Mouse (Mus musculus) forebrain, embryonic 11.5 days (tissue): ENCODE data around the gene Gm20605. TPM values are rescaled to one million over a fixed set of nuclear protein-coding genes. Genes with fewer than 3 reads are reported as not detected.

Experiments used
- ATAC-seq: fragments of 200-750 bp; cut with Nextera tagmentation; replicated peaks from 2 replicates; pipeline ENCODE4 v1.8.0; 2017; ENCODE audit warnings: moderate TSS enrichment; ENCODE audit not compliant: low FRiP score
- DNase-seq: peaks from one replicate; pipeline ENCODE4 v3.0.0-alpha.2; 2017; ENCODE audit warnings: low spot score
- H3K27ac ChIP-seq: fragments of 300-500 bp; sonication (generic); 2 replicates; pipeline ENCODE4 v1.5.1; 2014; ENCODE audit warnings: low read depth, low read length
- H3K27me3 ChIP-seq: fragments of 300-500 bp; sonication (generic); 2 replicates; pipeline ENCODE4 v1.6.1; 2014; ENCODE audit warnings: mild to moderate bottlenecking, low read length, mixed read lengths; ENCODE audit not compliant: control insufficient read depth, insufficient read depth
- H3K36me3 ChIP-seq: fragments of 300-500 bp; sonication (generic); 2 replicates; pipeline ENCODE4 v1.6.1; 2014; ENCODE audit warnings: mild to moderate bottlenecking, low read length, moderate library complexity, mixed read lengths; ENCODE audit not compliant: control insufficient read depth, insufficient read depth
- H3K4me1 ChIP-seq: fragments of 300-500 bp; sonication (generic); replicated peaks from 2 replicates; pipeline ENCODE4 v1.6.1; 2014; ENCODE audit warnings: low read length, mixed read lengths; ENCODE audit not compliant: control insufficient read depth, insufficient read depth
- H3K4me2 ChIP-seq: fragments of 300-500 bp; sonication (generic); 2 replicates; pipeline ENCODE4 v1.6.1; 2014; ENCODE audit warnings: low read depth, mild to moderate bottlenecking, low read length, moderate library complexity, mixed read lengths; ENCODE audit not compliant: severe bottlenecking
- H3K4me3 ChIP-seq: fragments of 300-500 bp; sonication (generic); 2 replicates; pipeline ENCODE4 v1.5.1; 2014; ENCODE audit warnings: low read depth, low read length
- H3K9ac ChIP-seq: fragments of 300-500 bp; sonication (generic); 2 replicates; pipeline ENCODE4 v1.6.1; 2014; ENCODE audit warnings: low read length
- H3K9me3 ChIP-seq: fragments of 300-500 bp; sonication (generic); 2 replicates; pipeline ENCODE4 v1.6.1; 2016; ENCODE audit warnings: low read length, mixed read lengths; ENCODE audit not compliant: control insufficient read depth
- WGBS: fragments of 180-500 bp; shearing (Covaris S2); extraction: QIAGEN DNeasy Blood & Tissue Kit; methylation state at CpG from one replicate; pipeline ENCODE4 v1.1.7; 2014; 5-methylcytosine and 5-hydroxymethylcytosine counted together
- polyA plus RNA-seq: library from polyadenylated mRNA; unstranded; fragments of >200 nt; fragmentation: Nextera tagmentation; extraction: Ambion mirVana; gene quantifications from 2 replicates; pipeline ENCODE4 v1.2.1, GENCODE M21; 2014

Gm20605 gene
- 9.9 and 15.3 TPM in 2 replicates for polyA plus RNA-seq

- DNase-seq (peak; percentile 99), ATAC-seq (peak; percentile 98)
- peak within 1 kb of the TSS; percentile 86 for H3K4me2 ChIP-seq
- H3K4me1 ChIP-seq = peaks cover 14% of the 10 kb centered on the region
- no peaks in the 10 kb centered on the region for H3K27me3 ChIP-seq
- peak within 1 kb of the TSS; percentile 87 for H3K27ac ChIP-seq
- H3K4me3 ChIP-seq = peak within 1 kb of the TSS; percentile 82
- H3K36me3 ChIP-seq = no peaks in the 10 kb centered on the region
- H3K9ac ChIP-seq = peak within 1 kb of the TSS; percentile 84
- H3K9me3 ChIP-seq = no peaks in the 10 kb centered on the region
- under 1% methylated on average over 45 of the region's 46 CpGs for WGBS
These were observed at the start of gene Gm20605, which contains the start of the genes Fbxo24 and Lrch4 for GRCm38 (mm10) chr5:137628498-137629305. Gene Gm20605 (plus strand): TSS chr5:137629175. Gene Fbxo24 (minus strand): TSS chr5:137629002. Gene Lrch4 (plus strand): TSS chr5:137629121.

- Histone ChIP-seq H3K4me2 (no peak overlapping the region), H3K36me3 (no peaks in the 10 kb centered on the region), H3K9me3 (no peaks in the 10 kb centered on the region), H3K27me3 (peaks cover 3% of the 10 kb centered on the region; the same call in 1 of the 2 replicates), H3K4me1 (no peaks in the 10 kb centered on the region), H3K9ac (no peak overlapping the region), H3K4me3 (no peak overlapping the region), H3K27ac (no peak overlapping the region)
- ATAC-seq (no peak), DNase-seq (no peak)
- WGBS = 83% methylated on average over 6 of the region's 6 CpGs
These were observed 48.7 kb upstream of the Gm20605 start for GRCm38 (mm10) chr5:137580246-137580645.

GRCm38 (mm10) chr5:137582702-137583101 lies 46.3 kb upstream of the Gm20605 start:
- Histone ChIP-seq H3K4me1 (no peaks in the 10 kb centered on the region), H3K4me2 (no peak overlapping the region), H3K27me3 (peaks cover 3% of the 10 kb centered on the region; the same call in 1 of the 2 replicates), H3K27ac (no peak overlapping the region), H3K9me3 (no peaks in the 10 kb centered on the region), H3K4me3 (no peak overlapping the region), H3K9ac (no peak overlapping the region), H3K36me3 (no peaks in the 10 kb centered on the region)
- DNase-seq (no peak), ATAC-seq (no peak)
- WGBS = 42% methylated on average over 8 of the region's 8 CpGs

GRCm38 (mm10) chr5:137583670-137584169 lies 45.3 kb upstream of the Gm20605 start:
- 17% methylated on average over 27 of the region's 27 CpGs for WGBS
- peak overlapping the region; percentile 59 for H3K4me2 ChIP-seq
- H3K36me3 ChIP-seq = no peaks in the 10 kb centered on the region
- peaks cover 3% of the 10 kb centered on the region; the same call in 1 of the 2 replicates for H3K27me3 ChIP-seq
- ATAC-seq (peak; percentile 53), DNase-seq (peak; percentile 80)
- H3K27ac ChIP-seq = no peak overlapping the region
- H3K4me3 ChIP-seq = peak overlapping the region; percentile 27
- no peaks in the 10 kb centered on the region for H3K9me3 ChIP-seq
- no peaks in the 10 kb centered on the region for H3K4me1 ChIP-seq
- H3K9ac ChIP-seq = peak overlapping the region; percentile 55

GRCm38 (mm10) chr5:137584976-137585375 lies 44.0 kb upstream of the Gm20605 start:
- Histone ChIP-seq H3K36me3 (no peaks in the 10 kb centered on the region), H3K4me2 (no peak overlapping the region), H3K4me1 (no peaks in the 10 kb centered on the region), H3K27me3 (peaks cover 3% of the 10 kb centered on the region; the same call in 1 of the 2 replicates), H3K9me3 (no peaks in the 10 kb centered on the region), H3K27ac (no peak overlapping the region), H3K4me3 (no peak overlapping the region), H3K9ac (no peak overlapping the region)
- WGBS = 33% methylated on average over 8 of the region's 8 CpGs
- ATAC-seq (no peak), DNase-seq (no peak)

- no peak overlapping the region for H3K9ac ChIP-seq
- ATAC-seq (no peak), DNase-seq (no peak)
- no peak overlapping the region for H3K4me2 ChIP-seq
- H3K36me3 ChIP-seq = no peaks in the 10 kb centered on the region
- no peaks in the 10 kb centered on the region for H3K27me3 ChIP-seq
- WGBS = 75% methylated on average over 5 of the region's 5 CpGs
- no peaks in the 10 kb centered on the region for H3K9me3 ChIP-seq
- H3K4me3 ChIP-seq = no peak overlapping the region
- no peaks in the 10 kb centered on the region for H3K4me1 ChIP-seq
- H3K27ac ChIP-seq = no peak overlapping the region
These were observed 38.5 kb upstream of the Gm20605 start for GRCm38 (mm10) chr5:137590507-137590906.

- 78% methylated on average over 7 of the region's 7 CpGs for WGBS
- Histone ChIP-seq H3K4me1 (no peaks in the 10 kb centered on the region; the same call in 1 of the 2 replicates), H3K4me3 (no peak overlapping the region), H3K9ac (no peak overlapping the region), H3K27ac (no peak overlapping the region), H3K36me3 (no peaks in the 10 kb centered on the region), H3K9me3 (no peaks in the 10 kb centered on the region), H3K4me2 (no peak overlapping the region), H3K27me3 (no peaks in the 10 kb centered on the region)
- ATAC-seq (no peak), DNase-seq (no peak)
These were observed 33.1 kb upstream of the Gm20605 start for GRCm38 (mm10) chr5:137595921-137596320.

GRCm38 (mm10) chr5:137596601-137597261 lies 32.2 kb upstream of the Gm20605 start:
- Histone ChIP-seq H3K27ac (no peak overlapping the region), H3K9me3 (no peaks in the 10 kb centered on the region)
- WGBS = 30% methylated on average over 27 of the region's 30 CpGs

More at GRCm38 (mm10) chr5:137596601-137597261, 32.2 kb upstream of the Gm20605 start:
- H3K9ac ChIP-seq = no peak overlapping the region
- no peak overlapping the region for H3K4me2 ChIP-seq
- no peaks in the 10 kb centered on the region; the same call in 1 of the 2 replicates for H3K4me1 ChIP-seq
- ATAC-seq = no peak
- H3K4me3 ChIP-seq = no peak overlapping the region; the same call in 1 of the 2 replicates
- H3K36me3 ChIP-seq = no peaks in the 10 kb centered on the region
- no peak for DNase-seq
- no peaks in the 10 kb centered on the region for H3K27me3 ChIP-seq
